Mouse (Mus musculus) right cerebral cortex, postnatal 25 days (tissue): ENCODE results near the gene Cd27.

Experiments used
- DNase-seq: peaks from one replicate; pipeline ENCODE4 v3.0.0; 2022

The Cd27 gene

DNA sequence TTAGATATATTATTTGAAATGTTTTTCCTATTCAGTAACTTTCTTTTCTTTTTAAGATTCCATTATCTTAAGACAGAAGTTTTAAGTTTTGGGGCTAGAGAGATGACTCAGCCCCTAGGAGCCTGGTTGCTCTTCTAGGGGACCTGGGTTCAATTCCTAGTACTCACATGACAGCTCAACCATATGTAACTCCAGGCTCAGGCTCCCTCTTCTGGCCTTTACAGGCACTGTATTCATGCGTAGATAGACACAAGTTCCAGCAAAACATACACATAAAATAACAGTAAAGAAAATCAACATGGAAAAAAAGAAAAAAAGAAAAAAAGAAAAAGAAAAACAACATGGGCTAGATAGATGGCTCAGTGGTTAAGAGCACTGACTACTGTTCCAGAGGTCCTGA lies 26.4 kb downstream of the Cd27 start:
- no peak for DNase-seq

DNA sequence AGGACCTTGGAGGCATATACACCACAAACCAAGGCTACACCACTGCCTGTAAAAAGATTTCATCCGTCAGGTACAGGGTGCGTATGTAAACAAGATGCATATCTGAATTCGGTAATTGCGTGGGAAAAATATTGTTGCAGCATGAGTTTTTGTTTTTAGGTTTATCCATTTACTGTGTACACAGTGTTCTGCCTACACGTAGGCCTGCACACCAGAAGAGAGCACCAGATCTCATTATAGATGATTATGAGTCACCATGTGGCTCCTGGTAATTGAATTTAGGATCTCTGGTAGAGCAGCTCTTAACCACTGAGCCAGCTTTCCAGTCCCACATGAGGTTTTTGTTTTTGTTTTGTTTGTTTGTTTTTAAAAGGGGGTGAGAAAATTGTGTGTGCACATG lies 39.6 kb downstream of the Cd27 start:
- no peak for DNase-seq

GRCm38 (mm10) chr6:125196301-125196700 lies 40.5 kb downstream of the Cd27 start:
- no peak for DNase-seq

DNA sequence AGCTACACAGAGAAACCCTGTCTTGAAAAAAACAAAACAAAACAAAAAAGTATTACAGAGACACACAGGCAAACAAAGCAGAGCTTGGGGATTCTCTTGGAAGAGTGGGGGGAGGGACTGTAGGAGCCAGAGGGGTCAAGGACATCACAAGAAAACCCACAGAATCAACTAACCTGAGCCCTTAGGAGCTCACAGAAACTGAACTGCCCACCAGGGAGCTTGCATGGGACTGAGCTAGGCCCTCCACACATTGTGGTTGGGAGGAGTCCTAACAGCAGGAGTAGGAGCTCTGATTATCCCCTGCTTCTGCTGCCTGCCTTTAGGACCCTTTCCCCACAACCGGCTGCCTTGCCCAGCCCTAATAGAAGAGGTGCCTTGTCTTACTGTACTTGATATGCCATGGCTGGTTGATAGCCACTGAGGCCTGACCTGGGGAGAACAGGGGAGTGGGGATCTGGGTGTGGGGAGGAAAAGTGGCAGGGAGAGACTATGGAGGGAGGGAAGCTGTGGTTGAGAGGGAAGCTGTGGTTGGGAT lies 41.2 kb downstream of the Cd27 start:
- DNase-seq, result no peak

- DNase-seq, result no peak
Measured at GRCm38 (mm10) chr6:125193390-125193789, 43.4 kb downstream of the Cd27 start.

DNA sequence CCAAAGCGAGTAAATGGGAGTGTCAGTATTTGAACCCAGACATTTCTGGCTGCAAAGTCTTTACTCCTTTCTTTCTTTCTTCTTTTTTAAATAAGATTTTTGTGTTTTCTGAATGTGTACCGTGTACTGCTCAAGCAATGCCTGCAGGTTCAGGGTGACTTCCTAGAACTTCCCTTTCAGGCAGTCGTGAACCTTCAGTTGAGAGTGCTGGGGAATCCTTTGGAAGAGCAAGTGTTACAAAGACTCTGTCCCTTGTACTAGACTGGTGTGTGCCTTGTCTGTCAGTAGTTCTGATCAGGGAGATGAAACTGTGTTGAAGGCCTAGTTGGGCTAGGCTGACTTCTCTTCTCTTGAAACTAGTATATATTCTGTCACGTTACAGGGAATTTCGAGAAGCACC lies 44.0 kb downstream of the Cd27 start:
- no peak for DNase-seq

DNA sequence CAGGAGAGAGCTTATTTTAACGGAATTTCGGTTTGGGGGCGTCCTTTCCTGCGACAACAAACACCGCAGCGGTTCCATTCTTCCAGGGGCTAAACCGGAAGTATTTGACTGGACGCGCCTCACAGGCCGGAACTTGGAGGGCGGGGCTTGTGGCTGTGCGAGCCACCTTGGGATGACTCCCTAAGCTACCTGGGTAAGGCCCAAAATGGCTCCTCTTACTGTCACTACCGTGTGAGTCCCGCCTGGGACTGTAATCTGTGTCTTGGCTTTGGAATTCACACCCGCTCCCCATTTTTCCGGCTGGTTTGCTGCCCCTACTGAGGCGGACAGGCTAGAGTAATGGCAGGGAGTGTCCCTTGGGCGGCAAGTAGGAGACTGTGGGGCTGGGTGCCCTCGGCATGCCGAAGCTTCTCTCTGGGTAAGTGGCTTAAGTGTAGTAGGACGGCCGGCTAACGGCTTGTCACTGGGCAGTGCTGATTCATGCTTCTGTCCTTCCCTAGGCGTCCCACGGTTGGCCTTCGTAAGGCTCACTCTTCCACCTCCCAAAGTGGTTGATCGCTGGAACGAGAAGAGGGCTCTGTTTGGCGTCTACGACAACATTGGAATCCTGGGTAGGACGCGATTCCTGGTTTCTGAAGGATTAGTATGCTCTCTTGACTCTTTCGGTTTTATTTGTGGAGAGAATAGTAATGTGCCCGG lies 44.6 kb downstream of the Cd27 start:
- peak; percentile 90 for DNase-seq

DNA sequence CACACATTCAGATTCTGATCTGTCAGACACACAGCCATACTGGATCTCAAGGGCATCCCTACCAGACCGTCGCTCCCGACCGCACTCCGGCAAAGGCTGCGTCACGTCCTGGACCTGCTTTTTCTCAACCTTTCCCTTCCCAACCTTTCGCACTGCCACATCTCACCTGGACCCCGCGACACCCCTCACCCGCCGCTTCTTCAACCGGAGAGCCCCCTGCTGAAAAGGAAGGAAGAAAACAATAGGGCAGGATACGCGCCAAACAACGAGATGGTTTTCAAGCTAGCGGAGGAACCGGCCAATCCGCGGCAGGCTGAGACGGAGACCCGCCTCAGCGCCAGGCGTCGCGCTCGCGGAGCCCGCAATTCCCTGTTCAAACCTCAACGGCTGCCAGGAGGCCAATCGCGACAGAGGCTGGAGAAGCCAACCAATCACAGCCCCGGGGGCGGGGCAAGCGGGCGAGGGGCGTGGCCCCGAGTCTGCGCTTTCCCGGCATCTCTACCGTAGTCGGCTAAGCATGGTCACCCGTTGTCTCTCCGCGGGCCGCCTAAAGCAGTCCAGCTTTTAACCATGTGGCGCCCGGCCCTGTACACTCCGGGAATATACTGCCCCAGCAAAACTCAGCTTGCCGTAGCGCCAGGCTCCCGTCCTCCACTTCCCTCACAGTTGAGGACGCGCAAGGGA lies 45.3 kb downstream of the Cd27 start, which contains the start of the genes Ncapd2 and Mrpl51:
Gene Ncapd2 (minus strand): TSS at position 370 of the 684 bp plus-strand sequence.
Gene Mrpl51 (plus strand): TSS at position 470 of the 684 bp plus-strand sequence.
- DNase-seq, result peak; percentile 97

- no peak for DNase-seq
Measured at GRCm38 (mm10) chr6:125190816-125191215, 46.0 kb downstream of the Cd27 start.

GRCm38 (mm10) chr6:125186203-125186602 lies 50.6 kb downstream of the Cd27 start:
- no peak for DNase-seq
